Mouse (Mus musculus) large intestine, adult 2 months (tissue): ENCODE data around the gene Hmga1. TPM values are rescaled to one million over a fixed set of nuclear protein-coding genes. Genes with fewer than 3 reads are reported as not detected.

Experiments used
- DNase-seq: peaks from one replicate; pipeline ENCODE4 v3.0.0-alpha.2; 2012; ENCODE audit warnings: low read depth, low spot score
- WGBS: fragments of 180-500 bp; shearing (Covaris S2); methylation state at CpG from one replicate; pipeline ENCODE4 v1.1.7; 2018; 5-methylcytosine and 5-hydroxymethylcytosine counted together
- polyA plus RNA-seq: library from polyadenylated mRNA; depleted of rRNA; stranded (reverse); fragments of >200 nt; gene quantifications from 2 replicates; pipeline ENCODE4 v1.2.3, GENCODE M21; 2012

Hmga1 gene
- polyA plus RNA-seq, 1 experiment, result 173 TPM

- WGBS, result 44% methylated on average over 6 of the region's 6 CpGs
- no peak for DNase-seq
Measured at GRCm38 (mm10) chr17:27527188-27527587, 29.1 kb upstream of the Hmga1 start.

DNA sequence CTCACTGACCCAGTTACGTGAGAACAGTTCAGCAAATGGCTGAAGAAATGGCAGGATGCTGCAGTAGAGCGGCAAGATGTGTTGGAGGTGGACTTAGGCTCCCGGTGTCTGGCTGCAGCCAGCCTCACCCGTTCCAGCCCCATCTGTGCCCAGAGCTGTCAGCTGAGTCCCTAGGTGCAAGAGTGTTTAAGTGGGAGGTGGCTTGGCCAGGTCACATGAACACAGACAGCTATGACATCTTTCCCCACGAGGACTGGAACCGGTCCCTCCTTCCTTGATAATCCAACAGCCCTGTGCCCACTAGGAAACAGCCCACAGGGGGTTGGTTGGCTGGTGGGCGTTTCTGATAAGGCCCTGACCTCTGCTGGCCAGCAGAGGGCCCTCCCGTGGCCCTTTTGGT is 28.3 kb upstream of the Hmga1 start:
- 50% methylated on average over 8 of the region's 8 CpGs for WGBS
- DNase-seq, result no peak

DNA sequence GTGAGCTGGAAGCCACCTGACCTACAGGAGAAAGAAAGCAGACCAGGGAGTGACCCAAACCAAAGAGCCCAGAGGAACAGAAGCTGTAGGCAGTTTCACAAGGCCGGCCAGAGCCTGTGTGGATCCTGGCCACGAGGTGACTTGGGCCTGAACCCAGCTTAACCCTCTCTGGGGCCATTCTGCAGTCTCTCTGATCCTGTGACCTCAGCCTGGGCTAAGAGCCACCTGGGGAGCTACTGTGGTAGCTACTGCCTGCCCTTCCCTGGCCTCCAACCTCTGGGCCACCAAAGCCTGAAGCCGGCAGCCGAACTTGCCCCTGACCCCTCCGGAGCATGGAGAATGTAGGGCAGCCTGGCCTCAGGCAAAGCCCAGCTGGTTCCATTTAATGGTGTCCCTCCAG is 27.5 kb upstream of the Hmga1 start:
- WGBS, result 71% methylated on average over 5 of the region's 5 CpGs
- DNase-seq, result no peak

- no peak for DNase-seq
- WGBS, result 81% methylated on average over 8 of the region's 8 CpGs
Measured at GRCm38 (mm10) chr17:27532095-27532494, 24.2 kb upstream of the Hmga1 start.

GRCm38 (mm10) chr17:27533354-27533753 is 22.9 kb upstream of the Hmga1 start:
- 89% methylated on average over 3 of the region's 3 CpGs for WGBS

GRCm38 (mm10) chr17:27534718-27535117 is 21.6 kb upstream of the Hmga1 start:
- WGBS, result 5% methylated on average over 10 of the region's 10 CpGs
- DNase-seq, result no peak

More at GRCm38 (mm10) chr17:27533354-27533753, 22.9 kb upstream of the Hmga1 start:
- no peak for DNase-seq

GRCm38 (mm10) chr17:27541261-27541660 is 15.0 kb upstream of the Hmga1 start:
- WGBS, result 69% methylated on average over 2 of the region's 2 CpGs
- DNase-seq, result no peak

DNA sequence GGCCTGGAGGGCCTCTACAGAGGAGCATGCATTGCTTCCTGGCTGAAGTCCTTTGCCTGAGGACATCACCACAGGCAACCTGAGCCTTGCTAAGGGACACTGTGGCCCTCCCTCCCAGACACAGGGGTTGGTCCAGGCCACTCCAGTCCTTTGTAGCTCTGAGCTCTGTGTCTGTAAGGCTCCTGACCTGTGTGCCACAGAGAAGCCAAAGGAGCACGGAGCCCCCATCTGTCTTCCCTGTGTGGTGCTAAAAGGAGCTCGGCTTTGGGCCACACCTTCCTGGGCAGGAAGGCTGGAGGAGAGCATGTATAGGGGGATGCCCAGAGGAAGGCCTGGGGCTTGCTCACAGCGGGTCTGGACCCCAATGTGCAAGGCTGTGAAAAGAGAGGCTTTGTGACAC is 14.3 kb upstream of the Hmga1 start:
- no peak for DNase-seq
- 84% methylated on average over 3 of the region's 3 CpGs for WGBS

- WGBS, result 91% methylated on average over 11 of the region's 11 CpGs
- no peak for DNase-seq
Measured at GRCm38 (mm10) chr17:27544551-27544950, 11.7 kb upstream of the Hmga1 start.

DNA sequence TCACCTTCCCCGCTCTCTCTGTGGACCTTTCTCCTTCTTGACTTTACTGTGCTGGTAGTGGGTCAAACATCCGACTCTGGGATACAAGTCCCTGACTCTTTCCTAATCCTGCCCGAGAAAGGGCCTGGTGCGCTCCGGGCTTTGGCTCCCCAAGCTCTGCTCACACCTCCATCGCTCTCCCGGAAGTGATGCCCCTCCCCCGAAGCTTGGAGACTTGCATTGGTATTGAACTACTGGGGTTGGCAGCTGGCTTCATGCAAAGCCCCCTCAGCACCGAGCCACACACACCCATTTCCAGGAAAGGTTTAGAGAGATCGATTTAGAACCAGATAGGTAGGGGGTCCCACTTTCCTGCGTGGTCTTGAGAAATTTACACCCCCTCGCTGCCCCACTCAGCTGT is 10.3 kb upstream of the Hmga1 start:
- WGBS, result 70% methylated on average over 12 of the region's 12 CpGs
- no peak for DNase-seq

GRCm38 (mm10) chr17:27546574-27547085 is 9.7 kb upstream of the Hmga1 start:
- WGBS, result 77% methylated on average over 7 of the region's 7 CpGs

GRCm38 (mm10) chr17:27547253-27547868 is 8.9 kb upstream of the Hmga1 start:
- DNase-seq, result no peak
- WGBS, result 23% methylated on average over 9 of the region's 9 CpGs

More at GRCm38 (mm10) chr17:27546574-27547085, 9.7 kb upstream of the Hmga1 start:
- no peak for DNase-seq

- 85% methylated on average over 8 of the region's 8 CpGs for WGBS
- DNase-seq, result no peak
Measured at GRCm38 (mm10) chr17:27549234-27549633, 7.1 kb upstream of the Hmga1 start.

DNA sequence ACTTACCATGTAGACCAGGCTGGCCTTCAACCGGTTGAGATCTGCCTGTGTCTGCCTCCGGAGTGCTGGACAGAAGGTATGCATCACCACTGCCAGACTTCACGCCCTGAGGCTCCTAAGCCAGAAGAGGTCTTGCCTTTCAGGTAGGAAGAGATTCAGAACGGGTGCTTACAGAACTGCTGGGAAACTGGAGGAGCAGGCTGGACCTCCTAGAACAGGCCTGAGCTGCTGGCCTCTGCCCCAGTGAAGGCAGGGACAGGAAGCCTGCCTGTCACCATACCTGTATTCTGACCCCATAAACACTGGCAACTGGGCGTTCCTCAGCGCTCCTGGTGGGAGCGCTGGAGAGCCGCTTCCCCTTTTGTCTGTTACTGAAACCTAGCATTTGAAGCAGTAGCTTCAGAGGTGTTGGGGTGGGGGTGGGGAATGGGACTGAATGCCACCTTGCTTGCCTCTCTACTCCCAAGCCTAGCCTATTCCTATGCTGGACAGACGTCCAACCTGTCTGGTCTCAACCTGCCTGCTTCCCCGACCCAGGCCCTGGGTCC is 4.8 kb upstream of the Hmga1 start:
- DNase-seq, result no peak
- WGBS, result 43% methylated on average over 10 of the region's 10 CpGs

DNA sequence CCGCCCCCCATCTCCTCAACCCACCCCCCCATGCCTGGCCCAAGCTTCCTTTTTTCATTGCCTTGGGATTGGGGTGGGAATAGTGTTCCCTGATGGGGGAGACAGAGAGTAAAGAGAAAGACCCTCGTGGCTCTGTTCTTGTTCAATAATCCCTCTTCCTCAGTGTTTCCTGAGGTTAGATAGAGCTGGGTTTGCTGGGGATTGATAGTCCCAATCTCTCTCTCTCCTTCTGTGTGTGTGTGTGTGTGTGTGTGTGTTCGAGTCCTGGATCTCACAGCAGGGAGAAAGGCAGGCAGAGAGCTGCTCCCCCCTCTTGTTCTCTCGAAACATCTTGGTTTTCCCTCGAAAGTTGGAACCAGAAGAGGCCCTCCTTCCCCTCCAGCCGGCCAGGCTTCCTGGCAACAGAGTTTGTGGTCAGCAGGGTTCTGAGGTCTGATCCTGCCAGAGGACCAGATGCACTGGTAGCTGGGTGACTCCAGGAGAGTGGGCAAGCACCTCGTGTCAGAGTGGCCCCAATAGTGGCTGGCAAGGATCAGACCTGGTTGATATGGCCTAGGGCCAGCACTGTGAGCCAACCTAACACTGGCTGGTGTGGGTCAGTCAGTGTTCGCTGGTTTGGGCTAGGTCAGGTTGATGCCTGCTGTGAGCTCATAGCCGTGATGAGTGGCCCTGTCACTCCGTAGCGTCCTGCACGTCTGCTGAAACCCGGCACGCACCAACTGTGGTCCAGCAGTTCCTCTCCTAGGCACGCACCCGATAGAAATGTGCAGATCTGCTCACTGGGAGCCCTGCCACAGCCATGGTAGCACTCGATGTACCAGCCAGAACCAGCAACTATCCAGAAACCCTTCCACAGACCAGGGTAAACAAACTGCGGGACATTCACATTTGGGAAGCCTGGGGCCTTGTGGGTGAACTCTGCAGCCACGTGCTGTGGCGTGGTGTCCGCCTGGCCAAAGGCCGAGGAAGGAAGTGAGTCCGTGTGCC is 3.8 kb upstream of the Hmga1 start:
- whole genome bisulfite sequencing, result 76% methylated on average over 23 of the region's 23 CpGs
- no peak for DNase-seq

- WGBS, result 73% methylated on average over 20 of the region's 20 CpGs
- DNase-seq, result no peak
Measured at GRCm38 (mm10) chr17:27554062-27554960, 2.0 kb upstream of the Hmga1 start.

DNA sequence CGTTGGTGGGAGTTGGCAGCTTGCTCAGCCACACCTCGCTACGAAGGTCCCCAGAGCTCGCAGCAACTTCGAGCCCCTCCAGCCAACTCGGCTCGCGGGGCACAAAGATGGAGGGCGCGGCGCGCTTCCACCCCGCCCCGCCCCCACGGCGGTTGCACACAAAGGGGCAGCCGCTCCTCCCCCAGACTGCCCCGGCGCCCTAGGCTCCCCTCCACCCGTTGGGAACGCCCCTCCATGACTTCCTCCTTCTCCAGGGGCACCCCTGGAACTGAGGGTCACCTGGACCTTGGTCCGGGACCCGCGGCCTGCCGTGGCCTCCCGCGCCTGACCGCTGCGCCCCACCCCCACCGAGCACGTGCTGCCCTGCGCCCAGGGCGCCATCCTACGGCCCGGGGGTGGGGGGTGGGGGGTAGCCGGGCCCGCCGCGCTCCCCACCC is 1.2 kb upstream of the Hmga1 start:
- DNase-seq, result no peak
- WGBS, result 4% methylated on average over 27 of the region's 39 CpGs

- no peak for DNase-seq
- under 1% methylated on average over 55 of the region's 55 CpGs for WGBS
Measured at GRCm38 (mm10) chr17:27555512-27556172, 655 bp upstream of the Hmga1 start.
